Mouse (Mus musculus): Measurements from ENCODE around the gene Ap3m1.

Ap3m1 gene

DNA sequence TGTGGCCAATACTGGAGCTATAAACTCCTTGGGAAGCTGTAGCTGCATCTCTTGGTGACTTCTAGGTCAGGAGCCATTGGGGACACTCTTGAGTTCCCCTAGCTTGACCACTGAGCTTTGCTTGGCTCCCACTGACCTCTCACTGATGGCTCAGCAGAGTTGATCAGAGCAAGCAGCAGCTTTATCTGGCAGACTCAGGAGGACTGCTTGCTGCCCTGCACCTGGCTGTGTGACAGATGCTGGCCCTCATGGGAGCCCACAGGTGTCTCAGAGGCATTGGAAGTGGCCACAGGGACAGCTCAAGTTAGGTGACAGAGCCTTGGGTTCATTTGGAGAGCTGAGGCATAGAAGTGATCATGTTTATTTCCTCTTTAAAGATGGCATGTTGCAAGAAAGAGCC, 24.8 kb downstream of the Ap3m1 start:
- DNase-seq (ENCODE audit: extremely low read depth, insufficient read length, low spot score) = no peak

DNA sequence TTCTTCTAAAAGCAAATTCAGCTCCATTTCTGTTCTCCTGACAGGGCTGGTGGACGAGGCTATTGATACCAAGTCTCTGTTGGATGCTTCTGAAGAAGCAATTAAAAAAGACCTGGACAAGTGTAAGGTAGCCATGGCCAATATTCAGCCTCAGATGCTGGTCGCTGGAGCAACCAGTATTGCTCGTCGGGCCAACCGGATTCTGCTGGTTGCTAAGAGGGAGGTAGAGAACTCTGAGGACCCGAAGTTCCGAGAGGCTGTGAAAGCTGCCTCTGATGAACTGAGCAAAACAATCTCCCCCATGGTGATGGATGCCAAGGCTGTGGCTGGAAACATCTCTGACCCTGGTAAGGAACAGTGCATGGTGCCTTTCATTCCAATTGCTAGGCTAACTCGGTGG, 31.9 kb downstream of the Ap3m1 start:
- DNase-seq (ENCODE audit: extremely low read depth, insufficient read length, low spot score) = no peak

DNA sequence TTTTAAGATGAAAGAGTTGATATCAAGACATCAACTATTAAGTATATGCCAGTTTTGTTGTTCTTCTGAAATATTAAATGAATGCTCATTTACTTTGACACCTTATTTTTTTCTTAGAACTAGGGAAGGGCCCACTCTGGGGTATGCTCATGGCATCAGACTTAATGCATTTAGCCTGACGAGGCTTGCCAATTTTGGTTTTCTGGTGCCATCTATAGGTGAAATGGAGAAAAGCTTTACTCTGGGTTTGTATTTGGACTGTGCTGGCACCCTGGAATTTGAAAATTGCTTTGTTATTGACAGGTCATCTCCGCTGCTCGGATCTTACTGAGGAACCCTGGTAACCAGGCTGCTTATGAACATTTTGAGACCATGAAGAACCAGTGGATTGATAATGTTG, 33.3 kb downstream of the Ap3m1 start:
- no peak for DNase-seq (ENCODE audit: extremely low read depth, insufficient read length, low spot score)

DNA sequence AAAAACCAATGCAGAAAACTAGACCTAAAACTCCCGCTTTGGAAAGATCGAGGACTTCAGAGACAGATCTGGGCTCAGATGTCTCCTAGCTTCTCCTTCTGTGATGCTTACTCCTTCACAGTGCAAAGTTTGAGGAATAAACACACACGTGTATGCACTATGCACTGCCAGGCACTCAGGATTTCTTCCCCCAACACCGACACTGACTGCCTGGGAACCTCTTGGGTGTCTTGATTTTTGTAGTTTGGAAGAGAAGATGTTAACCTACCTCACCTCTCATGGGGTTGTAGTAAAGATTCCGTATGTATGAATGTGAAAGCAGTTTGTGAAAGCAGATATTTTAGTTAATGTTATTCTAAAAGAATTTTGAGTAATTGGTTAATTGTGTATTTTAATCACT, 34.4 kb downstream of the Ap3m1 start:
- no peak for DNase-seq (ENCODE audit: extremely low read depth, insufficient read length, low spot score)

DNA sequence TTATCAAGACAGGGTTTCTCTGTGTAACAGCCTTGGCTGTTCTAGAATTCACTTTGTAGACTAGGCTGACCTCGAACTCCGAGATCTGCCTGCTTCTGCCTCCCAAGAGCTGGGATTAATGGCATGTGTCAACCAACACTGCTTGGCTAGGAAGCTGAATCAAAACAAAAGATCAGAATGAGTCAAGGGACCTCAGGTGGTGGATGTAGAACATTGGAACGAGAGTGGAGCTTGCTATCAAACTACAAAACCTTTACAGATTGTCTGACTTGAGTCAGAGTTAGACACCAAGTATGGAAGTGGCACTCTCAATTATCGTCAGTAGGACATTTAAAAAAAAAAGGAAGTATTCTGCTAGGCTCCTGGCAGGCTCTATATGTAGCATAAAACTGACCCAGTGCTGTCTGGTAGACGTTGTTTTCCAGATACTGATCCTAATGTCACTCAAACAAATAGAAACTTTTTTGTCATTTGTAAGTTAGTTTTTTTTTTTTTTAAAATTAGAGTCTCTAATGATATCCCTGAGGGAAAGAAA, 38.4 kb downstream of the Ap3m1 start:
- no peak for DNase-seq (ENCODE audit: extremely low read depth, insufficient read length, low spot score)

DNA sequence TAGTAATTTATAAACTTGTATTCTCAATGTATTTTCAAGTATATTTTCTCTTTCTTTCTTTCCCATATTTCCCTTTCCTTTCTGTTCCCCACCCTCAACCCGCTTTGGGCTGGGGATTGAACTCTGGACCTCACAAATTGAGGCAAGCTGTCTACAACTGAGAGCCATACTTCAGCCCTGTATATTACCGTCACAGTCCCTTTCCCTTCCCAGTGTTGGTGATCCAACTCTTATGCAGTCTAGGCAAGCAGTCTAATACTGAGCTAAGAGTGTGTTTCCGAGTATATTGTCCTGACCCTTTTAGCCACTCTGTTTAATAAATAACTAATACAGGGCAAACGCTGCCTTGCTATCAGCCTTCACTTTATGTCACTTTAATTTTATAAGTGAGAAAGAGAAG, 52.7 kb downstream of the Ap3m1 start:
- DNase-seq (ENCODE audit: extremely low read depth, insufficient read length, low spot score) = no peak

DNA sequence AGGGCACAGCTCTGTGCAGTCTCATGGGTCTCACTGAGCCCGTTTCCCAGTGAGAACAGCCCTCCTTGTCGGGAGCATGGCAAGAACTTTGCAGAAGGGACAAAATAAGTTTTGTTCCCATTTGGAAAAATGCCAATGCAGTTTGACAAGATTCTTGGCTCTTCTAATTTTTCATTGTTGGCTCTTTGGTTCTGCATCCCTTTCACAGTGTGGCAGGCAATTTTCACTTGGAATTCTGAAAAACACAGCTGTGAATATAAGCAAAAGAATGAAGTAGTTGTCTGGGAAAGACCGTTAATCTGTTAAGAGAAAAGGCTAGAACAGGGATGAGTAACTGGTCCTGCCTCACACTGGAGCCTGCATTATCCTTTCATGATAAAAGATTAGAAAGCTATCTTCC, 54.8 kb downstream of the Ap3m1 start:
- DNase-seq (ENCODE audit: extremely low read depth, insufficient read length, low spot score) = no peak

DNA sequence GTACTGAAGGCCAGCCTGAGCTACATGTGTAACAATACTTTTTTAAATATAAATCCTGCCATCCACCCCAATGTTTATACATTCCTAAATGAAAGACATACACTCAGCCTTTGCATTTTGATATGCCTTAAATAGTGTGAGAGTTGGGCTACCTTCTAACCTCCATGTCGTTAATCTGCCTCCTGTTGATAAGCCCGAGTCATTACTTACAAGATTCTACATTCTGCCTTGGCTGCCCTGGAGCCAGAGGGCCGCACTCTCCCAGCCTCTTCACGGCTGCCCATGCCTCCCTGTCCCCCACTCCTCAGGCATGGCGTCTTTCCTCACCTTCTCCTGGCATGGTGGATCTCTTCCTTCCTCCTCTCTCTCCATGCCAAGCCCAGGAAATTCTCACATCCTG, 55.9 kb downstream of the Ap3m1 start:
- no peak for DNase-seq (ENCODE audit: extremely low read depth, insufficient read length, low spot score)

DNA sequence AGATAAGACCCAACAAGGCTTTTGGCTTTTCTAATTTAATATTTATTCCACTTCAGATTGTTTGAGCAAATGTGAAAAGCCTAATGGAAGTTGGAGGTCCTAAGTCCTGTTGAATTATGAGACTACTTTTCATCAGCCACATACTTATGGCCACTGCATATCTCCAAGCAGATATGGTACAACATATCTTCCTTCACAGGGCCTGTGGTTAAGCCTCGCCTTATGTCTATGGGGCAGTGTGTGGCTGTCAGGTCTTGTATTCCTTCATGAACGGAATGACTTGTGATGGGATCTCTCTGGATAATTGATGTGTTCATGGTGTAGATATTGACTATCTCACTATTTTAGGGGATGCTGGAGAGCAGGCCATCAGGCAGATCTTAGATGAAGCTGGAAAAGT, 56.8 kb downstream of the Ap3m1 start:
- no peak for DNase-seq (ENCODE audit: extremely low read depth, insufficient read length, low spot score)

DNA sequence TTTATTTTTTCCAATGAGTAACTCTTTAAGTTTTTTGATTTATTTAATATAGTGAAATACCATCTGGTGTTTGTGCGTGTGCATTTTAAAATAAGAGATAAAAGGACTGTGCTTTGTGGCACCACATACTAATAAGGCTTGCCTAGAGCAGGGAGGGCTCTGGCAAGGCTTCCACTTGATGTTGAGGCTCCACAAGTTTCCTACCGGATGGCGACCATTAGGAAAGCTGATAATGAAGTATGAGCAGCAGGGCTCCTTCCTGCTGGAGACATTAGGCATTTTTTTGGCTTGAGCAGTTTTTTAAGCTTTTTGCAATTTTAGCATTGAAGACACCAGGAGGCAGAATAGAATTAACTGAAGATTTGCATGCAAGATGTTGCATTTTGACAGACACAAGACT, 57.8 kb downstream of the Ap3m1 start:
- DNase-seq (ENCODE audit: extremely low read depth, insufficient read length, low spot score) = no peak

DNA sequence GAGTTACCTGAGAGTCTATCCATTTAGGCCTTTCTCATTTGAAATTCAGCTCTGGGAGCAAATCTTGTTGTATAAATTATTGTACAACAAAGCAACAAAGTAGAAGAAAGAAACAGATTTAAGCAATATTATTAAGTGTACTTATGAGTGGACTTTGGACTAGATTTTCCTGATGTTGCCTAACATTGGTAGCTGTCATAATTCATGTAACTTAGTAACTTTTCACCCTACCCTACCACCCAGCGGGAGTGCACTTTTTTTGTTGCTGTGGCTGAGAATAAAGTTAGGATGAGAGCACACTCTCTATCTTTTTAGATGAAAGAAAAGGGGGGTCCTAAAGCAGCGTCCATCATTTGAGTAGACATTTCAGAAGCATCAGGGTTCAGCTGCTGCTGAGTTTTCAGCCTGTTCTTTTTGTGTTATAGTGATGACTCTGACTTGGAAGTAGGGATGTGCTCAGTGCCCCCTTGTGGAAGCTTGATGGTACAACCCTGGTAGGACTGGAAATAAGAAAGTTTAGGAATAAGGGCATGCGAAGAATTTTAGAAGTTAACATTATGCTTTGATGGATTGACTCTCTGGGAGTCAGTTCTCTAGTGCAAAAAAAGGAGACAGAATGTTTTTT, 59.1 kb downstream of the Ap3m1 start:
- no peak for DNase-seq (ENCODE audit: extremely low read depth, insufficient read length, low spot score)

DNA sequence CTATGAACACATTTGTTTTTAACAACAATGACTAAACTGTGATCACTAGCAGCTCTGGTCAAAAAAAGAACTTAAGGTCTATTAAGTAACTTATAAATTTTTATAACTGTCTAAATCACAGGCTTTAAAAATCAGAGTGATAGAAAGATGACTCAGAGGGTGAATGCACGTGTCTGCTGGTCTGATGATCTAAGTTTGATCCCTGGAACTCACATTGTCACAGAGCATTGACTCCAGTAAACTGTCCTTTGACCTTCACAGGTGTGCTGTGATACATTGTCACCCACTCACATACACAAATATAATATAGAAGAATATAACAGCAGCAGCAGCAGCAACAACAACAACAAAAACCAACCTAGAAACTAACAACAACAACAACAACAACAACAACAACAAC, 60.8 kb downstream of the Ap3m1 start:
- no peak for DNase-seq (ENCODE audit: extremely low read depth, insufficient read length, low spot score)

DNA sequence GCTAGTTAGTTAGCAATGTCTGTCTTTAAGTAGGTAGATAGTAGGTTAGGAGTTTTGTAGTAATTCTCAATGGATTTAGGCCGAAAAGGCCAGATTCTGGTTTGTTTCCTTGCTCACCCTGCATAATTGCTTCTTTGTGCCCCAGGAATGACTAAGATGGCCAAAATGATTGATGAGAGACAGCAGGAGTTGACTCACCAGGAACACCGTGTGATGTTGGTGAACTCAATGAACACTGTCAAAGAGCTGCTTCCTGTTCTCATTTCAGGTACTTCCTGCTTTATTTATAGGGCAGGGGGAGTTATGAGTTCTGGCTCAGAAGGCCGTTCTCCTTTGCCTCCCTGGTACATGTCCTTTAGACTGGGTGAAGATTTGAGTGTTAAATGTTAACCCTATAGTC, 66.8 kb downstream of the Ap3m1 start:
- no peak for DNase-seq (ENCODE audit: extremely low read depth, insufficient read length, low spot score)

DNA sequence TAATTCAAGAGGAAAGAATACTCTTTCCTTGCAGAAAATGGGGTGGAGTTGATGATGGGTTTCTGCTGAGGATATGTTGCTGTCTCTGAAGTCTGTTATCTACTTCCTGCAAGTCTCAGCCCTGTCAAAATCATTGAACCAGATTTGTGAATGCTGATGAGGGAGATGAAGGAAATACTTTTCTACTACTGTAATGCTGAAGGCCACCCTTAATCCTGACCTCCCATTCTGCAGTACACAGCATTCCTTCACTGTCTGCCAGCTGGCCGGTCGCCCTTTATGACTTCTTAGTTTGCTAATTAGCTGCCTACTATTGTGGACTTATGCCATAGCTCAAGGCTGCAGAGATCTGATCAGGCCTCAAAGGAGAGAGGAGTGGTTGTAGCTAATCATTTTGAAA, 68.5 kb downstream of the Ap3m1 start:
- no peak for DNase-seq (ENCODE audit: extremely low read depth, insufficient read length, low spot score)
